ENCODE assay signal across 9 mouse cellular contexts in the genomic region with DNA sequence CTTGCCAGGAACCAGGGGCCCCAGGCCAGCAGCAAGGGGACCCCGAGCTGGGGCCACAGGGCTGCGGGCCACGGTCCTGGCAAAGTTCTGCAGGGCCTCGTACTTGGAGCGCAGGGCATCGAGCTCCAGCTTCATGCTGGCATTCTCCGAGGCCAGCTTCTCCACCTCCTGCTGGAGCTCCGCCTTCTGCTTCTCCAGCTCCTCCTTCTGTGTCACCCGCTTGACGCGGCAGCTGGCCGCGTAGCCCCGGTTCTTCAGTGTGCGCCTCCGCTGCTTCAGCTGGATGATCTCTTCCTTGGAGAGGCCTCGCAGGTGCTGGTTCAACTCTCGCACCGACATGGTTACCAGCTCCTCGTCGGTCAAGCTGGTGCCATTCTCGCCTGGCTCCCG. TPM values are rescaled to one million over a fixed set of nuclear protein-coding genes. Genes with fewer than 3 reads are reported as not detected.
DNase-seq lines count a peak whose midpoint lies in the region; ATAC-seq and TF ChIP-seq lines count a peak whose summit lies in the region.
"Had no signal": no experiment of that assay in that cellular context is flagged by ENCODE, and none has a peak within 500 bp of the region (broad histone marks: within the 10 kb centered on the region; RNA-seq: fewer than 3 reads in every experiment).

No protein-coding gene starts in this region.

- DNase-seq in kidney, adult 11 months, result peak; percentile 77
- DNase-seq in lung, postnatal 0 days (ENCODE audit: low spot score), result peak; percentile 45
- DNase-seq in right cerebral cortex, postnatal 25 days, result no peak
- no peak for DNase-seq in urinary bladder, postnatal 10 days (ENCODE audit: low spot score)

- H3K27me3 ChIP-seq in midbrain, embryonic 12.5 days, result no peaks in the 10 kb centered on the region
- H3K27me3 ChIP-seq in midbrain, embryonic 15.5 days (replicated peaks), result no peaks in the 10 kb centered on the region
- H3K27me3 ChIP-seq in lung, postnatal 0 days (replicated peaks; ENCODE audit: insufficient read depth, low read length), result no peaks in the 10 kb centered on the region
- H3K27me3 ChIP-seq in stomach, embryonic 15.5 days (replicated peaks), result no peaks in the 10 kb centered on the region

- no peak overlapping the region for H3K27ac ChIP-seq in midbrain, embryonic 12.5 days (replicated peaks)
- no peak overlapping the region for H3K27ac ChIP-seq in midbrain, embryonic 15.5 days
- peak overlapping the region; percentile 70 for H3K27ac ChIP-seq in lung, postnatal 0 days (ENCODE audit: low read length)
- peak overlapping the region; percentile 95 for H3K27ac ChIP-seq in stomach, embryonic 15.5 days

- no peak for TF ChIP-seq CTCF in lung, postnatal 0 days (IDR thresholded peaks at IDR 0.05)

- ATAC-seq in midbrain, embryonic 12.5 days (ENCODE audit: low FRiP score, low read depth), result no peak
- ATAC-seq in midbrain, embryonic 15.5 days (replicated peaks), result no peak
- ATAC-seq in common myeloid progenitor, adult 5-6 weeks (replicated peaks; ENCODE audit: low read depth, poor library complexity, severe bottlenecking), result peak; percentile 23
- ATAC-seq in lung, postnatal 0 days, result no peak
- ATAC-seq in stomach, embryonic 15.5 days (ENCODE audit: insufficient read depth, low FRiP score, low read depth), result no peak

- peaks cover 20% of the 10 kb centered on the region for H3K36me3 ChIP-seq in midbrain, embryonic 12.5 days
- H3K36me3 ChIP-seq in midbrain, embryonic 15.5 days (replicated peaks), result peaks cover 10% of the 10 kb centered on the region; the same call in 1 of the 2 replicates
- no peaks in the 10 kb centered on the region for H3K36me3 ChIP-seq in lung, postnatal 0 days (ENCODE audit: insufficient read depth, low read length)
- H3K36me3 ChIP-seq in stomach, embryonic 15.5 days, result peaks cover 13% of the 10 kb centered on the region

- no peak overlapping the region for H3K4me2 ChIP-seq in midbrain, embryonic 12.5 days (replicated peaks)
- no peak overlapping the region for H3K4me2 ChIP-seq in midbrain, embryonic 15.5 days
- H3K4me2 ChIP-seq in lung, postnatal 0 days (replicated peaks; ENCODE audit: low read depth, low read length), result peak overlapping the region; percentile 34; the same call in 1 of the 2 replicates
- H3K4me2 ChIP-seq in stomach, embryonic 15.5 days, result peak overlapping the region; percentile 86

- H3K4me3 ChIP-seq in midbrain, embryonic 12.5 days, result 0 out of 2 replicates have a peak overlapping the region, but pooled peaks have one; percentile 4
- no peak overlapping the region for H3K4me3 ChIP-seq in midbrain, embryonic 15.5 days
- H3K4me3 ChIP-seq in lung, postnatal 0 days (ENCODE audit: low read depth, low read length), result no peak overlapping the region
- peak overlapping the region; percentile 25; the same call in 1 of the 2 replicates for H3K4me3 ChIP-seq in stomach, embryonic 15.5 days (replicated peaks)

- H3K9me3 ChIP-seq in midbrain, embryonic 12.5 days, result no peaks in the 10 kb centered on the region
- no peaks in the 10 kb centered on the region for H3K9me3 ChIP-seq in midbrain, embryonic 15.5 days
- H3K9me3 ChIP-seq in lung, postnatal 0 days (ENCODE audit: low read length), result no peaks in the 10 kb centered on the region
- H3K9me3 ChIP-seq in stomach, embryonic 15.5 days, result no peaks in the 10 kb centered on the region

- 79% methylated on average over 23 of the region's 23 CpGs for WGBS in midbrain, embryonic 12.5 days
- WGBS in midbrain, embryonic 15.5 days, result 68% methylated on average over 23 of the region's 23 CpGs
- WGBS in lung, postnatal 0 days, result 76% methylated on average over 21 of the region's 23 CpGs
- WGBS in stomach, embryonic 15.5 days, result 64% methylated on average over 23 of the region's 23 CpGs

- peak overlapping the region; percentile 46 for H3K9ac ChIP-seq in midbrain, embryonic 12.5 days (replicated peaks)
- H3K9ac ChIP-seq in midbrain, embryonic 15.5 days, result no peak overlapping the region
- H3K9ac ChIP-seq in lung, postnatal 0 days (replicated peaks; ENCODE audit: low read depth), result no peak overlapping the region
- H3K9ac ChIP-seq in stomach, embryonic 15.5 days, result no peak overlapping the region

- H3K4me1 ChIP-seq in midbrain, embryonic 12.5 days, result peaks cover 43% of the 10 kb centered on the region
- peaks cover 44% of the 10 kb centered on the region for H3K4me1 ChIP-seq in midbrain, embryonic 15.5 days
- H3K4me1 ChIP-seq in lung, postnatal 0 days (ENCODE audit: insufficient read depth, low read depth, low read length), result peaks cover 23% of the 10 kb centered on the region
- H3K4me1 ChIP-seq in stomach, embryonic 15.5 days, result peaks cover 43% of the 10 kb centered on the region

- TF ChIP-seq EP300 in lung, postnatal 0 days (IDR thresholded peaks at IDR 0.05), result no peak

RNA-seq across cellular contexts. Expression of a gene that starts 4.1 kb away (rescaled TPM):
- polyA plus RNA-seq in midbrain, embryonic 12.5 days (2016; fragmentation: Nextera tagmentation; extraction: Ambion mirVana), result 33.3 and 36.8 TPM in 2 replicates
- 42.0 and 45.2 TPM in 2 replicates for polyA plus RNA-seq in midbrain, embryonic 15.5 days (2015; fragmentation: Nextera tagmentation; extraction: Ambion mirVana)
- total RNA-seq in common myeloid progenitor, adult 5-6 weeks (2017), result 20.3 and 22.1 TPM in 2 replicates
- polyA plus RNA-seq in lung, postnatal 0 days (2015; fragmentation: Nextera tagmentation; extraction: Ambion mirVana), result 25.9 and 28.3 TPM in 2 replicates
- polyA plus RNA-seq in stomach, embryonic 15.5 days (2015; fragmentation: Nextera tagmentation; extraction: Ambion mirVana), result 29.3 and 31.9 TPM in 2 replicates

RNA-seq across cellular contexts. Expression of a gene that starts 4.3 kb away (rescaled TPM):
- polyA plus RNA-seq in midbrain, embryonic 12.5 days (2016; fragmentation: Nextera tagmentation; extraction: Ambion mirVana), result 40.4 and 48.2 TPM in 2 replicates
- polyA plus RNA-seq in midbrain, embryonic 15.5 days (2015; fragmentation: Nextera tagmentation; extraction: Ambion mirVana), result 45.8 and 48.2 TPM in 2 replicates
- 45.8 and 50.4 TPM in 2 replicates for total RNA-seq in common myeloid progenitor, adult 5-6 weeks (2017)
- 45.3 and 46.0 TPM in 2 replicates for polyA plus RNA-seq in lung, postnatal 0 days (2015; fragmentation: Nextera tagmentation; extraction: Ambion mirVana)
- 38.1 and 39.0 TPM in 2 replicates for polyA plus RNA-seq in stomach, embryonic 15.5 days (2015; fragmentation: Nextera tagmentation; extraction: Ambion mirVana)

RNA-seq across cellular contexts. Expression of a gene that starts 11.6 kb away (rescaled TPM):
- 148 and 157 TPM in 2 replicates for polyA plus RNA-seq in midbrain, embryonic 12.5 days (2016; fragmentation: Nextera tagmentation; extraction: Ambion mirVana)
- 222 and 233 TPM in 2 replicates for polyA plus RNA-seq in midbrain, embryonic 15.5 days (2015; fragmentation: Nextera tagmentation; extraction: Ambion mirVana)
- total RNA-seq in common myeloid progenitor, adult 5-6 weeks (2017), result 34.5 and 38.6 TPM in 2 replicates
- polyA plus RNA-seq in lung, postnatal 0 days (2015; fragmentation: Nextera tagmentation; extraction: Ambion mirVana), result 93.9 and 102 TPM in 2 replicates
- 183 and 188 TPM in 2 replicates for polyA plus RNA-seq in stomach, embryonic 15.5 days (2015; fragmentation: Nextera tagmentation; extraction: Ambion mirVana)

RNA-seq across cellular contexts. Expression of a gene that starts 14.2 kb away (rescaled TPM):
- 31.6 and 34.1 TPM in 2 replicates for polyA plus RNA-seq in midbrain, embryonic 12.5 days (2016; fragmentation: Nextera tagmentation; extraction: Ambion mirVana)
- polyA plus RNA-seq in midbrain, embryonic 15.5 days (2015; fragmentation: Nextera tagmentation; extraction: Ambion mirVana), result 18.2 and 21.2 TPM in 2 replicates
- 9.9 and 11.7 TPM in 2 replicates for total RNA-seq in common myeloid progenitor, adult 5-6 weeks (2017)
- 6.9 and 7.1 TPM in 2 replicates for polyA plus RNA-seq in lung, postnatal 0 days (2015; fragmentation: Nextera tagmentation; extraction: Ambion mirVana)
- polyA plus RNA-seq in stomach, embryonic 15.5 days (2015; fragmentation: Nextera tagmentation; extraction: Ambion mirVana), result 32.5 and 32.7 TPM in 2 replicates

RNA-seq across cellular contexts. Expression of a gene that starts 18.6 kb away (rescaled TPM):
- polyA plus RNA-seq in midbrain, embryonic 12.5 days (2016; fragmentation: Nextera tagmentation; extraction: Ambion mirVana), result 0.99 TPM in 1 of 2 replicates, not detected in the other
- polyA plus RNA-seq in midbrain, embryonic 15.5 days (2015; fragmentation: Nextera tagmentation; extraction: Ambion mirVana), result 0.90 and 1.2 TPM in 2 replicates
- not detected in 2 replicates for total RNA-seq in common myeloid progenitor, adult 5-6 weeks (2017)
- 0.46 TPM in 1 of 2 replicates, not detected in the other for polyA plus RNA-seq in lung, postnatal 0 days (2015; fragmentation: Nextera tagmentation; extraction: Ambion mirVana)
- polyA plus RNA-seq in stomach, embryonic 15.5 days (2015; fragmentation: Nextera tagmentation; extraction: Ambion mirVana), result 0.28 and 0.44 TPM in 2 replicates
- polyA plus RNA-seq: neural tube, embryonic 11.5 days had no signal

Comparison
In these comparisons a context has a peak if more than half of its experiments do, and no peak if none do; other contexts are left out.
1. H3K4me3 ChIP-seq: peak in midbrain, embryonic 12.5 days (single experiment) and stomach, embryonic 15.5 days (single experiment); none in midbrain, embryonic 15.5 days (single experiment) and lung, postnatal 0 days (single experiment).
2. H3K27ac ChIP-seq: peak in lung, postnatal 0 days (single experiment) and stomach, embryonic 15.5 days (single experiment); none in midbrain, embryonic 12.5 days (single experiment) and midbrain, embryonic 15.5 days (single experiment).
3. H3K4me2 ChIP-seq: peak in lung, postnatal 0 days (single experiment) and stomach, embryonic 15.5 days (single experiment); none in midbrain, embryonic 12.5 days (single experiment) and midbrain, embryonic 15.5 days (single experiment).
4. DNase-seq: peak in kidney, adult 11 months (single experiment) and lung, postnatal 0 days (single experiment); none in right cerebral cortex, postnatal 25 days (single experiment) and urinary bladder, postnatal 10 days (single experiment).